Mouse (Mus musculus): ENCODE measurements around the gene Rimklb.
"Not testable (repeated sequence)": the region's sequence is repeated elsewhere in the genome, so short reads cannot be mapped to it uniquely, and the experiment has no call there.

Rimklb gene

GRCm38 (mm10) chr6:122495082-122495881, 3.3 kb downstream of the Rimklb start:
- peak; percentile 70 for DNase-seq

GRCm38 (mm10) chr6:122493799-122494472, 4.6 kb downstream of the Rimklb start:
- no peak for DNase-seq

GRCm38 (mm10) chr6:122492479-122492878, 6.1 kb downstream of the Rimklb start:
- no peak for DNase-seq

- DNase-seq: peak; percentile 93
Measured at GRCm38 (mm10) chr6:122491557-122491956, 7.0 kb downstream of the Rimklb start.

GRCm38 (mm10) chr6:122490929-122491512, 7.5 kb downstream of the Rimklb start:
- DNase-seq: no peak

GRCm38 (mm10) chr6:122486297-122487117, 12.1 kb downstream of the Rimklb start:
- DNase-seq: peak; percentile 72

GRCm38 (mm10) chr6:122485401-122486296, 12.9 kb downstream of the Rimklb start:
- DNase-seq: peak; percentile 45

- DNase-seq: no peak
Measured at GRCm38 (mm10) chr6:122478062-122478461, 20.5 kb downstream of the Rimklb start.

GRCm38 (mm10) chr6:122471461-122471860, 27.1 kb downstream of the Rimklb start:
- DNase-seq: not testable (repeated sequence)

- DNase-seq: no peak
Measured at GRCm38 (mm10) chr6:122470240-122470639, 28.3 kb downstream of the Rimklb start.

- DNase-seq: no peak
Measured at GRCm38 (mm10) chr6:122469030-122469640, 29.4 kb downstream of the Rimklb start.

GRCm38 (mm10) chr6:122466092-122466713, 32.4 kb downstream of the Rimklb start:
- no peak for DNase-seq

- no peak for DNase-seq
Measured at GRCm38 (mm10) chr6:122458946-122459693, 39.4 kb downstream of the Rimklb start.

- no peak for DNase-seq
Measured at GRCm38 (mm10) chr6:122447848-122448247, 50.7 kb downstream of the Rimklb start.

GRCm38 (mm10) chr6:122445215-122445614, 53.3 kb downstream of the Rimklb start:
- no peak for DNase-seq

GRCm38 (mm10) chr6:122440632-122441226, 57.8 kb downstream of the Rimklb start:
- DNase-seq: no peak

GRCm38 (mm10) chr6:122439249-122439648, 59.3 kb downstream of the Rimklb start:
- no peak for DNase-seq

GRCm38 (mm10) chr6:122435270-122435669, 63.3 kb downstream of the Rimklb start:
- DNase-seq: no peak

GRCm38 (mm10) chr6:122427456-122427855, 71.1 kb downstream of the Rimklb start:
- DNase-seq: no peak

GRCm38 (mm10) chr6:122417015-122417414, 81.5 kb downstream of the Rimklb start:
- DNase-seq: no peak
